Mouse (Mus musculus) cerebellum, adult 11 months (tissue): Measurements from ENCODE around the gene Elmod3.

Experiments
- DNase-seq: peaks from one replicate; pipeline ENCODE4 v3.0.0; 2022

Elmod3 gene

DNA sequence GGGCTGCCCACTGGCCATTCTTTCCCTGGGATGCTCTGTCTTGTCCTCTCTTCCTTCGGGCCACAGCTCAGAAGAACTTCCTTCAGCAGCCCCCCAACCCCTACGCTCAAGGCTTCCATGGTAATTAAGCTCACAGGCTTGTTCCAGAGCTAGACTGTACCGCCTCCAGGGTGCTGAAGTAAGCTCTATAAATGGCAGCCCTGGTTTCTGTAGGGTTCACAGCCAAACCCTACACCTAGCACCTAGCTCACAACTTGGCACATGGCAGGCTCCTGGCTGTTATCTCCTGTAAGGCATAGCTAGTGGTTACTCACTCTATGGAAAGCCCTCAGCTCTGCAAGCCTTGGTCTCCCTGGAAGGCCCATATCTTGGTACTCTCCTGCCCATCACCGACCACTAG is 65.6 kb downstream of the Elmod3 start:
- no peak for DNase-seq

- DNase-seq: no peak
These were observed 69.6 kb downstream of the Elmod3 start for GRCm38 (mm10) chr6:72528410-72529151.

DNA sequence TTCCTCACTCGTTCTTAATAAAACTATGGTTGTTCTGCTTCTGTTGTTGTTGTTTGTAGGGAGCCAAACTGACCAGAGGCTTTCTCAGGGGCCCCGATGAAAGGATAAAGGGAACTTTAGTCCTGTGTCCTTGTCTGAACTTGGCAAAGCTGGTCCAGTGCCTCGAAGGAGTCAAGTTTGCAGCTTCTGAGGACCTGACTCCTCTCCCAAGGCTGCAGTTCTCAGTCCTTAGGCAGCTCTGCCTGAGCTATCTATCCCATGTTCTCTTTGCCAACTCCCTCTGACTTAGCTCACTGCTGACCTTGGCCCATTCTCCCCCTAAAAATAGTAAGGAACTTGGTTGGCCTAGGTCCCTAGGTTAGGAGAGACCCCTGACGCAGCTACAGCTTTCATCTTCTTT is 71.1 kb downstream of the Elmod3 start:
- DNase-seq: no peak

GRCm38 (mm10) chr6:72524160-72524559 is 74.1 kb downstream of the Elmod3 start:
- no peak for DNase-seq

- no peak for DNase-seq
These were observed 75.0 kb downstream of the Elmod3 start for GRCm38 (mm10) chr6:72523222-72523621.

DNA sequence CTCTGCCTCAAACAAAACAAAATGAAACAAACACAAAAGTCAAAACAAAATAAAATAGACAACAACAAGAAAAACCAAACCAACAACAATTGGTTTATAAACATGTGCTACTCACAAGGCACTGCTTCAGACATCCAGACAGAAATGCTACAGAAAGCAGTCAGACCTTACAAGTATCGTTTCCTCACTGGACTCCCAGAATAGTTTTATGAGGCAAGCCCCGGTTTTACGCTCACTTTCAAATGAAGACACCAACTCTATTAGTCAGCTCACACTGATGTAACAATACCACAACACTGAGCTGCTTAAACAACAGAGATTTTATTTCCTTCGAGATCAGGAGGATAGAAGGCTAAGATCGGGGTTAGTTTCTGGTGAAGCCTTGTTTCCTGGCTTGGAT is 75.9 kb downstream of the Elmod3 start:
- no peak for DNase-seq

DNA sequence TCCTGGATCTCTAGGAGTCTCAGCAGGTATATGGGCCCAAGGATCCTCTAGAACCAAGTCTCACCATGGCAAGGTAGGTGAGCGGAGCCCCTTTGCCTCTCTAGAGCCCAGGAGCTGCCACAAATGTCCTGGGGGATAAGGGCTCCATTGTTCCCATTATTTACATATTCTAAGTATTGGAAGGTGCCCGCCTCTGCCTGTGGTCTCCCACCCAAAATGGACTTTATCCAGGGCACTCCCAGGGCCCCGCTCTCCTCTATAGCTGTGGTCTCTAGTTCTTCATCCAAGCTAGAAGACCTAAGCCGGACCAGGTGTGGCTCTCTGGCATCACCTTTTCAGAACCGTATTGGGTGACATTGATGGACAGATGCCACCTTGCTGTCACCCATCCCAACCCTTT is 76.6 kb downstream of the Elmod3 start, which contains the start of gene Sh2d6:
Sh2d6 (minus strand) TSS at position 101 of the 400 bp plus-strand sequence.
- no peak for DNase-seq

GRCm38 (mm10) chr6:72520904-72521303 is 77.3 kb downstream of the Elmod3 start:
- no peak for DNase-seq

DNA sequence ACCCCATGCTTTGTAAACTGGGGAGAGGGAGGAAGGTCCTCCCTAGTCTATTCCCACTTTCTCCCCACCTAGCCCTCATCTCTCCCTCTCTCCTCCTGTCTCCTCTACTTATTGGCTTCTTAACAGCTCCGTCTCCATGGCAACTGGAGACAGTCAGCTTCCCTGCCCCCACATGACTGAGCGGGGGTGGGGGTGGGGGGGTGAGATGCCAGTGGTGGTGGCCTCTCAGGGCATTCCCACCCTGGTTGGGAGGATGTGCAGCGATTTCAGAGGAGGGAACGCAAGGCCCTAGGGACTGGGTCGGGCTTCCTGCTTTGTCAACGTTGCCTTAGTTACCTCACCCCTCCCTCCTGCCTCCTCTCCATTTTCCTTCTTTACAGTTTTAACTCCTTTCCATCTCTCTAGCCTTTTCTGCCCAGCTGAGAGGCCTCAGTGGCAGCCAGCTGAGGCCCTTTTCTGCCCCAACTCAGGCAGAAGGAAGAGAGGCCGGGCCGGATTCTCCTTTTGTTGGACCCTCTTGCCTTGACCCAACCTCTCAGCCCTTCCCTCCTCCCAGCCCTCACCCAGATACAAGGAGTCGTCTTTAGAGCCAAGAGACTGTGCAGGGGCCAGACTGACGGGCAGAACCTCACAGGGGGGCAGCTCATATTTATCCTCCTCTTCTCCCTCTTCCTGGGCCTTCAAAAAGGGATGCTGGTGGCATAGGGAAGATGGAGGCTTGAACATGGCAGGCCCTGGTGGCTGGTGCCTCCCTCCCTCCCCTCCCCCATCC is 78.1 kb downstream of the Elmod3 start:
- DNase-seq: no peak

DNA sequence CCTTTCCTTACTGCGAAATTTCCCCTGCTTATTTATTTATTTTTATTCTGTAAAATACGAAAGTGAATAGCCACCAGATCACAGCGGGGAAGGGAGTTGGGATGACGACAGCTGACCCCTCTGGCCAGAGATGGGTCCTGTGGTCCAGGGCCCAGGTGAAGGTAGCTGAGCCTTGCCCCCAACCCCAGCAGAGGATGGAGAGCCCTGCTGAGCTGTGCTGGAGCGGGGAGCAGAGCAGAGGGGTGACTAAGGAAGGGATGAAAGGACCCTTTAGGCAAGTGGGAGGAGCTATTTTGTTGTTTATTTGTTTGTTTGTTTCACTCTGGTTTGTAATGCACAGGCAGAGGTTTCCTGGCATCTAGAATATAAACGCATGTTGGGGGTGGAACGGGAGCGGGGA is 78.9 kb downstream of the Elmod3 start:
- no peak for DNase-seq

GRCm38 (mm10) chr6:72518842-72519241 is 79.4 kb downstream of the Elmod3 start:
- no peak for DNase-seq
